Mouse (Mus musculus) adipose tissue, adult 10 weeks (tissue): ENCODE results near the gene Gpatch11. TPM values are rescaled to one million over a fixed set of nuclear protein-coding genes. Genes with fewer than 3 reads are reported as not detected.

Source experiments
- polyA plus RNA-seq: library from polyadenylated mRNA; stranded (reverse); fragments of 350-450 nt; fragmentation: Illumina TruSeq; extraction: RNeasy Lipid Tissue Mini Kit (QIAGEN cat#74804); gene quantifications from one replicate; pipeline ENCODE4 v1.2.3, GENCODE M21; 2014; ENCODE audit warnings: low read depth, low replicate concordance

Gpatch11 gene
- 23.4 TPM for polyA plus RNA-seq

DNA sequence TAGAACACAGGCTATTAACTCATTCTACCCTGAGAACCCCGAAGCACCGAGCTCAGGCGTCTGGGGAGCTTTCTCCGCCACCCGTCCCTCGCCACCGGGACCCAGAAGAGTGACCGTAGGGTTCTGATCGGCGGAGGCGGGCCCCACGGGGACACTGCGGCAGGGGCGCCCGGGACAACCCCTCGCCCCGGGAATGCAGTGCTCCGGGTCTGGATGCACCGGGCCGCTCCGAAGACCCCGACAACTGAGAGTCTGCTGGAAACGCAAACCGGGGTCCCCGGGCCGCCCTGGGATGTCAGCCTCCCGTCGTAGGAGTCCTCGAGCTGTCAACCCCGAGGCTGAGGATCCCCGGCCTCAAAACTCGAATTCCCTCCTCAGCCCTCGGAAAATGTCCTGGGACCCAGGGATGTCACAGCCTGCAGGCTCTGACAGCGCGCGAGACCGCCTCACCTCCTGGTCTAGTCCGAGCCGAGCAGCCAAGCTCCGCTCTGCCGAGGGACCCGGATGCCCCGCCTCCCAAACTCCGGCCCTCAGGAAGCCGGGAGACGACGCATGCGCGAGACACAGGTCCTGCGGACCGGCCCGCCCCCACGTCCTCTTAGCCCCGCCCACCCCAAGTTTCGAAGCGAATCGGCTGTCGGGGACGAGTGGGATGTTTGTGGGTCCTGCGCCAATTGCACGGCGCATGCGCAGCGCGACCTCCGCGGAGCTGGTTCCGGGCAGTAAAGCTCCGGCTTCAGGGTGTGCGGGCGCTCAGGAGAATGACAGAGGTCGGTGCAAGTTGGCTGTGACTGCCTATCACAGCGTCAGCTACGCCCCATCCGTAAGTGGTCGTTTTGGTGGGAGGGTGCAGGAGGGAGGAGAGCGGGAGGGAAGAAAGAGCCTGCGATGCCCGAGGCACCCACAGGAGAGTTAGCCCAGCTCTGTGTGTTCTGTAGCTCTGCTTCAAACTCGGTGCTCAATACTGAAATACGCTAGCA is at the start of gene Gpatch11, which contains the start of gene Heatr5b:
Gene Gpatch11, plus strand, starts transcription at position 712 of the 980 bp plus-strand sequence.
Gene Heatr5b, minus strand, starts transcription at position 509 of the 980 bp plus-strand sequence.

DNA sequence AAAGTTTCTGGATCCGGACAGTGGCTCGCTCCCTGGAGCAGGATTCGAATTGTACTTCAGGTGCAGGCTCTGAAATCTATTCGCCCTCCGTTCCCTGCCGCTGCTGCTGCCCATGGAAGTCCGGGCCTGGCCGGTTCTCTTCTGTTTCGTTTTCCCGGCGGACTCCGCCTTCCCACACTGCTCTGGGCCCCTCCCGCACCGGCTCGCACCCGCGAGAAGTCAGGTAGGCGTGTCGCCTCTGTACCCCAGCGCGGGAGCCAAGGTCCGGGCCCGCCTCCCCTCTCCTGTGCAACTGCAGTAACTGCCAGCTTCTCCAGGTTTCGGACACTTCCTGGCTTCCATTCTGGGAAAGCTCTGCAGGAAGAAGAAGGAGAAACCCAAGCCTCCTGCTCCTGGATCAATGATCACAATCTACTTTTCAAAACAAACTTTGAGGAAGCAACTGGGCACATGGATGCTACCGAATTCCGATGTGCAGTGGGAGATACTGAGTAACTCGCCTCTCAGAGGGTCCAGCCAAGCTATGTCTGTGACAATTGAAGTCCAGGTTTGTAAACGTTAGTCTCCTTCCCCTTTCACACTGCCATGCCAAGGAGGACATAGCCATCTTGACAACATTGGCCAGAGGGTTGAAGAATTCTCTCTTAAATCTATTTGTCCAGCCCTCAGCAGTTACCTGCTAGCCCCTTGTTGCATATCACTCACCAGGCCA is 47.2 kb downstream of the Gpatch11 start, which contains the start of gene Eif2ak2:
Gene Eif2ak2, minus strand, starts transcription at position 173 of the 712 bp plus-strand sequence.

Other genes starting within 250 kb of the Gpatch11 start
- 10.1 TPM for gene Strn, start 98.4 kb upstream of the Gpatch11 start, polyA plus RNA-seq
- gene Heatr5b, start 203 bp upstream of the Gpatch11 start, polyA plus RNA-seq: 17.4 TPM
- 15.6 TPM for gene Eif2ak2, start 47.0 kb downstream of the Gpatch11 start, polyA plus RNA-seq
- gene Sult6b1, start 71.4 kb downstream of the Gpatch11 start, polyA plus RNA-seq: not detected
- gene Cebpzos, start 80.9 kb downstream of the Gpatch11 start, polyA plus RNA-seq: 45.8 TPM
- gene Cebpz, start 101.5 kb downstream of the Gpatch11 start, polyA plus RNA-seq: 16.5 TPM
- 25.8 TPM for gene Ndufaf7, start 101.6 kb downstream of the Gpatch11 start, polyA plus RNA-seq
- 14.9 TPM for gene Prkd3, start 185.2 kb downstream of the Gpatch11 start, polyA plus RNA-seq
- 9.3 TPM for gene Qpct, start 216.3 kb downstream of the Gpatch11 start, polyA plus RNA-seq